Mouse (Mus musculus) splenic B cell, adult 2 months (primary cell): ENCODE measurements around the gene Fras1.

Experiments used
- DNase-seq: peaks from one replicate; pipeline ENCODE4 v3.0.0-alpha.2; 2011; ENCODE audit warnings: low read depth, low spot score
- H3K27me3 ChIP-seq: 2 replicates; pipeline ENCODE4 v1.6.1; 2012; ENCODE audit warnings: mild to moderate bottlenecking, low read length, moderate library complexity, mixed read lengths; ENCODE audit not compliant: control insufficient read depth, poor library complexity, insufficient read depth, severe bottlenecking
- H3K36me3 ChIP-seq: 2 replicates; pipeline ENCODE4 v1.6.1; 2012; ENCODE audit warnings: mild to moderate bottlenecking, low read length, moderate library complexity, mixed read lengths; ENCODE audit not compliant: control insufficient read depth, poor library complexity, insufficient read depth, severe bottlenecking

The Fras1 gene

DNA sequence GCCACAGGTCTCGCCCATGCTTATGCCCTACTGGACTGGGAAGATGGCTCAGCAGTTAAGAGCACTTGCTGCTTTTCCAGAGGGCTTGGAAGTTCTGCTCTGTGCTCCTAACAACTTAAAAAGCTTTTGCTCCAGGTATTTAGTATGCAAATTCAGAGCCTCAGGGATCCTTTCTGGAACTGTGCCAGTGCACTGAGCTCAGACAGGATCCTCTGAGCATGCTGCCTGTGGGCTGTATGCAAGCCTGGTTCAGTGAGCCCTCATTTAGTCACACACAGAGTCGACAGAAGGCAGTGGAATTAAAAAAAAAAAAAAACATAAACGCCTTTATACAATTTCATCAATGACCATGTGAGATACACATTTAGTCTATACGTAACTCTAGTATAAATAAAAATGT, 436.9 kb downstream of the Fras1 start:
- Histone ChIP-seq H3K27me3 (no peaks in the 10 kb centered on the region), H3K36me3 (no peaks in the 10 kb centered on the region)
- no peak for DNase-seq

DNA sequence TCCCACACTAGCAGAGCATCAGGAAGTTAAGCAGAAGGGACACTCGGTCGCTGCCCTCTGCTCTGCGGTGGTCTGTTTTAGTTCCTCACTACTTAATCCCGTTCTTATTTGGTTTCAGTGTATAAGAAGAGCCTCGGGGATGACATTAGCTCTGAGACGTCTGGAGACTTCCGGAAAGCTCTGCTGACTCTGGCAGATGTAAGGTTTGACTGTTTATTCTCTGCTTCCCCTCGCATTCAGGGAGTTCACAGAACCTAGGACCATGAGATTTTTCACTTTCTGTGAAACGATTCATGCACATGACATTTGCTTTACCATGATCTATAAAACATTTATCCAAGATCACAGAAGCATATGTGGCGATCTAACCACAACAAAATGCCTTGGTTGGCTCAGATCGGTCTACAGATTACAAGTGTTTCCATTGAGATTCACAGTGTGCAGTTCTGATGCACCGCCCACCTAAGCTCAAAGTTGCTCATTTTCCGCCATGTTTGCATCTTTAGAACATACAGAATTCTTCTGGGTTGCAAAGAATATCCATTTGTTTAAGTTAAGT, 451.1 kb downstream of the Fras1 start:
- no peak for DNase-seq
- H3K36me3 ChIP-seq: no peaks in the 10 kb centered on the region
- H3K27me3 ChIP-seq: no peaks in the 10 kb centered on the region

DNA sequence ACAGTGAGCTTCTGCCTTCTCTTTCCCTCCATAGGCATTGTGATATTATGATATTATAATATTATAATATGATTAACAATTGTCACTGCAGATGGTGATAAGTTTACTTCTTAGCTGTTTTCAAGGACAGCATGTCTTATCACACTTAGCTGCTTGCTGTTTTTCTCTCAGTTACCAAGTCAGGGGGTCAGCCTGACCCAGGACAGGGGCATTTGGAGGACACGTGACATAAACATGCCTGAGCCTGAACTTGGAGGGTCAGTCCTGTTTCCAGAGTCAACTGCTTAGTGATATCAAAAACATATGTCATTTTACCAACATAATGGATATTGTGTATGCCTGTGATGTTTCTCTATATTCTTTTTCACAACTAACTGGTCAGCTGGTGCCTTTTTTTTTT, 453.4 kb downstream of the Fras1 start:
- no peak for DNase-seq
- Histone ChIP-seq H3K36me3 (no peaks in the 10 kb centered on the region), H3K27me3 (no peaks in the 10 kb centered on the region)
